Mouse (Mus musculus) G1E (cell line): ENCODE measurements around the gene Grik2. TPM values are rescaled to one million over a fixed set of nuclear protein-coding genes. Genes with fewer than 3 reads are reported as not detected.

Experiments
- ATAC-seq: 2 replicates; pipeline ENCODE4 v1.8.0; 2016; ENCODE audit warnings: mild to moderate bottlenecking; ENCODE audit not compliant: insufficient number of reproducible peaks, poor library complexity, low FRiP score, severe bottlenecking; ENCODE audit errors: extremely low read depth
- DNase-seq: peaks from one replicate; pipeline ENCODE4 v3.0.0; 2012; ENCODE audit warnings: low spot score
- H3K27me3 ChIP-seq: 2 replicates; pipeline ENCODE4 v1.6.1; 2012; ENCODE audit warnings: mild to moderate bottlenecking, low read length, inconsistent platforms; ENCODE audit not compliant: insufficient read depth
- H3K36me3 ChIP-seq: replicated peaks from 2 replicates; pipeline ENCODE3; 2012; ENCODE audit warnings: mild to moderate bottlenecking, inconsistent platforms
- H3K4me1 ChIP-seq: 2 replicates; pipeline ENCODE4 v1.6.1; 2012; ENCODE audit warnings: low read depth, low read length, inconsistent platforms, mixed read lengths; ENCODE audit not compliant: insufficient read depth
- H3K4me3 ChIP-seq: 2 replicates; pipeline ENCODE4 v1.5.1; 2012; ENCODE audit warnings: low read depth, mild to moderate bottlenecking, inconsistent platforms, low read length, moderate library complexity, mixed read lengths
- H3K9me3 ChIP-seq: replicated peaks from 2 replicates; pipeline ENCODE4 v1.6.1; 2012; ENCODE audit warnings: inconsistent platforms
- CTCF ChIP-seq: IDR thresholded peaks from 2 replicates; pipeline ENCODE4 v1.5.1; 2012; ENCODE audit warnings: low read depth, low read length, inconsistent platforms, mixed read lengths
- GATA1 ChIP-seq: IDR thresholded peaks from 2 replicates; pipeline ENCODE4 v1.6.1; 2012; ENCODE audit warnings: borderline replicate concordance, low read length, inconsistent platforms, mixed read lengths
- GATA2 ChIP-seq: IDR thresholded peaks from 2 replicates; pipeline ENCODE4 v1.6.1; 2012; ENCODE audit warnings: low read depth, low read length, inconsistent platforms, borderline replicate concordance
- POLR2AphosphoS5 ChIP-seq: IDR thresholded peaks from 2 replicates; pipeline ENCODE4 v1.6.1; 2012; ENCODE audit warnings: low read depth, low read length, inconsistent platforms; ENCODE audit not compliant: insufficient replicate concordance
- TAL1 ChIP-seq: conservative IDR thresholded peaks from 2 replicates; pipeline ENCODE4 v1.6.1; 2012; ENCODE audit warnings: low read depth, low read length, inconsistent platforms, mixed read lengths
- polyA plus RNA-seq: library from polyadenylated mRNA; stranded (reverse); fragments of >175 nt; gene quantifications from 2 replicates; pipeline ENCODE4 v1.2.3, GENCODE M21; 2012
- total RNA-seq, 2 experiments: library from RNA; stranded (forward) in 1 of 2; stranded (reverse) in 1 of 2; fragments of 200-1000 nt in 1 of 2; fragments of >200 nt in 1 of 2; fragmentation: Nextera tagmentation in 1 of 2; gene quantifications; 2 replicates each; pipeline ENCODE4 v1.2.3; 2014 to 2017

The Grik2 gene
- total and polyA plus RNA-seq, 3 experiments: 0.05 TPM; not detected in 2

DNA sequence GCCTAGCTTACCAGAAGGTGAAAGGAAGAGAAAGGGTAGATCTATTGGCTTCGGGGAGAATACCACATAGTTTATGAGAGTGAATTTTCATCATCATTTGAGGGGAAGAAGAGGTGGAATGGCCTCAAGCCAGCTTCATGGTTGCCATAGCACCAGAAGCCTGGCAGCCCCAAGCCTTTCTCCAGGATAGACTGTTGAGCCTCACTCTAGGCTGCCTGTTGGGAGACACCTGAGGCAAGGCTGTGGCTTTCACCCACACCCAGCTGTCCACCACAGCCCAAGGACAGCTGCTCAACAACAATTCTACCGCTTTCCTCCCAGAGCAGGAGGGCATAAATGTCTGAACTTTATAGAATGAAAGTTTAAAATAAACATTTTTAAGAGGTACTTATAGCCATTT is 8.1 kb downstream of the Grik2 start:
- no peaks in the 10 kb centered on the region for H3K27me3 ChIP-seq
- no peak for ATAC-seq
- DNase-seq: no peak
- H3K9me3 ChIP-seq: no peaks in the 10 kb centered on the region
- no peaks in the 10 kb centered on the region for H3K4me1 ChIP-seq
- no peak for TF ChIP-seq TAL1
- no peak for TF ChIP-seq GATA2
- TF ChIP-seq CTCF: no peak
- no peak for TF ChIP-seq POLR2AphosphoS5
- no peak for TF ChIP-seq GATA1
- H3K4me3 ChIP-seq: no peak overlapping the region
- no peaks in the 10 kb centered on the region for H3K36me3 ChIP-seq

DNA sequence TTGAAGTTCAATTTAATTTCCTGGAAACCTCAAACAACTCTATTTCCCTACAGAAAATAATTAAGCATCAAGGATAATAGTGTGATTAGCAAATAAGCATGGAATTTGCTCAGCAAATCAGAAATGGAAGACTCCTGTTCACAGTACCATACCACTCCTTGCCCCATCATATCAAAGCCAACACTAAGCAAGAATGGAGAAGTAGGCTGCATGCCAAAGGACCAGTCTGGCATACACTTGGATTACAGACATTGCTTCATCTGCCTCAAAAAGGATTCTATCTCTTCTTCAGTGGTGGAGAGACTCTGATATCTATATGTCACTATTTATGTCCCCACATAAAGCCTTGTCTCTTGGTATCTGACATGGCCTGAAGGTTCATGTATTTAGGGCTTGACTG is 19.7 kb downstream of the Grik2 start:
- Histone ChIP-seq H3K27me3 (no peaks in the 10 kb centered on the region), H3K36me3 (no peaks in the 10 kb centered on the region), H3K9me3 (no peaks in the 10 kb centered on the region), H3K4me1 (no peaks in the 10 kb centered on the region), H3K4me3 (no peak overlapping the region)
- no peak for TF ChIP-seq GATA1
- TF ChIP-seq CTCF: no peak
- no peak for TF ChIP-seq POLR2AphosphoS5
- TF ChIP-seq GATA2: no peak
- TF ChIP-seq TAL1: no peak
- ATAC-seq (no peak), DNase-seq (no peak)

DNA sequence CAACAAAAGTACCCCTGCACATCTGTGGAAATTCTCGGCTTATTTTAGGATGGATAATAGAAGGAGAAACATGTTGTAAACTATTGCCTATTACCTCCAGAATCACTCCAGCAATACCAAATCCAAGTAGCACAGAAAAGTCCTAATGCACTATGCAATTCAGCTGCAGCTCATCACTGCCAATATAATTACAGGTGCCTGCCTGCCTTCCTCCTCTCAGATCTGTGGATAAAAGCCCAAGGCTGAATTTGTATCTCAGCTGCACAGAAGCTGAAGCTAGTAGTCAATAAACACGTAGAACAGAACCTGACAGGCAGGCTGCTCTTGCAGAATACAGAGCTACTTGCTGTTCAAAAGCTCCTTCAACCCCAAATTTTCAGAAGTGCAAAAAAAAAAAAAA is 21.0 kb downstream of the Grik2 start:
- Histone ChIP-seq H3K9me3 (no peaks in the 10 kb centered on the region), H3K36me3 (no peaks in the 10 kb centered on the region), H3K4me1 (no peaks in the 10 kb centered on the region), H3K27me3 (no peaks in the 10 kb centered on the region), H3K4me3 (no peak overlapping the region)
- TF ChIP-seq POLR2AphosphoS5: no peak
- no peak for TF ChIP-seq CTCF
- no peak for TF ChIP-seq TAL1
- no peak for TF ChIP-seq GATA2
- ATAC-seq: no peak
- no peak for DNase-seq

DNA sequence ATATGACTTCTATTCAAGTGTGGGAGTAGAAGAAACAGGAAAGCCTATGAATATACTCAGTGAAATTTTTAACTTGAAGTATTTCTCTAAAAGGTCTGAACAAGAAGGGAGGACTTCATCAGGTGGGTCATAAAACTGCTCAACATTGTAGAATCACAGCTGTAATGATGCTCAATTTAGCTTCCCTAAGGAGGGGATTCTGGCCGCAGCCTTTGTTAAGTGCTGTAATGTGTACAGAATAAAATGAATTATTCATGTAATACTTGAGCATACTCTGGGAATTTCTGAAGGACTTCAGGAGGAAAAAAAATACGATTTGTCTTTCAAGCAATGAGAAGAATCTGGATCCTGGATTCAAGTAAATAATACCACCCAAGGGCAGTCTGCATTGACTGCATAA is 26.0 kb downstream of the Grik2 start:
- no peak for ATAC-seq

DNA sequence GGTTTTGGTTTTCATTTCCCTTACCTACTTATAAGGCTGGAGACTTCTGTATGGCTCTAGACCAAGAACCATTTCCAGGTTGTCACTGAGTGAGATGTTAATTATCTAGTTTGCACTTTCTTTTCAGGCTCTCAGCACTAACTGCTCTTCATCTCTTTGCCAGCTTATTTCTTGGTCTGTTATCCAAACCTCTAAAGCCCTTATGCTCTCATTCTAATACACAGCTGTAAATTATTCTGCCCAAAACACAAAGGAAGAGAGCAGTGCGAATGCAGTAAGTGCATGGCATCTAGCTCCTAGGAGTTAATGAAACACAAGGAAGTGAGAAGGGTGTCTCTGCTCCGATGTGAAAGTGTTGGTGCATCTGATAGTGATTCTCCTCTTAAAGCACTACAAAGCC is 36.8 kb downstream of the Grik2 start:
- DNase-seq: no peak
- H3K4me3 ChIP-seq: no peak overlapping the region

More for the DNA sequence above, 26.0 kb downstream of the Grik2 start:
- Histone ChIP-seq H3K9me3 (no peaks in the 10 kb centered on the region), H3K36me3 (no peaks in the 10 kb centered on the region), H3K4me3 (no peak overlapping the region), H3K4me1 (no peaks in the 10 kb centered on the region), H3K27me3 (no peaks in the 10 kb centered on the region)
- no peak for TF ChIP-seq POLR2AphosphoS5
- TF ChIP-seq GATA2: no peak
- no peak for TF ChIP-seq TAL1
- no peak for TF ChIP-seq GATA1
- TF ChIP-seq CTCF: no peak
- DNase-seq: no peak

DNA sequence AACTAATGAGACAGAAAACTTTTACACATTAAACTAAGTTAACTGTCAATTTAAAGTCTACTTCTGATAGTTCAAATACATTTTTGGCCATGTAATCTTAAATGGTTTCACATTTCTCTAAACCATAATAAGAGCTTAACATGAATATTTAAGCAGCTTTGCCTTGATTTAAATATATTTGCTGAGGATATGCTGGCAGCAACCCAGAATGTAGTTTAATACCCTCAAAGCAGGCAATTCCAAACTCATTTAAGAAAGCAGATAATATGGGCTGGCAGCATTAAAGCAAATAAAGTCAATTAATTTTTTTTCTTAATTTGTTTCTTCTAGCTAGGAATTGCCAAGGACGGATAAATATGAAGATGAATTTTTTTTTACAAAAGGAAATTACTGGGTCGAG is 56.7 kb downstream of the Grik2 start:
- ATAC-seq (no peak), DNase-seq (no peak)
- Histone ChIP-seq H3K4me1 (no peaks in the 10 kb centered on the region), H3K4me3 (no peak overlapping the region), H3K9me3 (no peaks in the 10 kb centered on the region), H3K27me3 (no peaks in the 10 kb centered on the region), H3K36me3 (no peaks in the 10 kb centered on the region)
- TF ChIP-seq TAL1 (no peak), GATA1 (no peak), CTCF (no peak), POLR2AphosphoS5 (no peak), GATA2 (no peak)

More for the DNA sequence above, 36.8 kb downstream of the Grik2 start:
- Histone ChIP-seq H3K36me3 (no peaks in the 10 kb centered on the region), H3K4me1 (no peaks in the 10 kb centered on the region), H3K9me3 (no peaks in the 10 kb centered on the region), H3K27me3 (no peaks in the 10 kb centered on the region)
- no peak for TF ChIP-seq TAL1
- no peak for TF ChIP-seq CTCF
- ATAC-seq: no peak

DNA sequence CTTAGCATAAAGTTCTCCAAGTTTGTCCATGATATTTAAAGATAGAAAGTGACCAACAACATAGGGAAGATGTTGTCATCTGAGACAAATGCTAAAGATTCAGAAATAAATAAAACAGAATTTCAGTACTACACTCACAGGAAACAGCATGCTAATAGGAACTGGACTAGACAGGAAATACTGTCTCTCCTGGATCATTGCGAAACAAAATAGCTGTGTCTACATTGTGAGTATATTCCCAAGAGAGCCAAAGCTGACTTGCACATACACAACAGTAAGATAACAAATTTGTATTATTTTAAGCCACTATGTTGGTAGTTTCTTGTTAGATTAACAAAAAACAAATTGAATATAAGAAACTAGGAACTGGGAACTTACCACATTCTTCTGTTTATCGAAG is 64.9 kb downstream of the Grik2 start:
- ATAC-seq (no peak), DNase-seq (no peak)
- no peaks in the 10 kb centered on the region for H3K9me3 ChIP-seq
- no peaks in the 10 kb centered on the region for H3K4me1 ChIP-seq
- no peaks in the 10 kb centered on the region for H3K36me3 ChIP-seq
- H3K4me3 ChIP-seq: no peak overlapping the region
- H3K27me3 ChIP-seq: no peaks in the 10 kb centered on the region
- TF ChIP-seq POLR2AphosphoS5 (no peak), TAL1 (no peak), GATA1 (no peak), GATA2 (no peak), CTCF (no peak)
